Mouse (Mus musculus): ENCODE results near the gene Apeh.
A peak's percentile ranks its signal among the peaks of the same experiment; 100 is the strongest.

GRCm38 (mm10) chr9:108052885-108053664 lies 41.3 kb downstream of the Apeh start, which contains the start of gene Amigo3:
- peak; percentile 38; the same call in 1 of the 2 replicates for TF ChIP-seq POLR2A (IDR thresholded peaks at IDR 0.05; ENCODE audit: borderline replicate concordance, extremely low read depth, low read depth, low read length)
- TF ChIP-seq CTCF (IDR thresholded peaks at IDR 0.05; ENCODE audit: insufficient read depth, low read length), result peak; percentile 85

All from lung, adult 2 months (tissue).